10 mouse cellular contexts compared by ENCODE assay signal in the genomic region with DNA sequence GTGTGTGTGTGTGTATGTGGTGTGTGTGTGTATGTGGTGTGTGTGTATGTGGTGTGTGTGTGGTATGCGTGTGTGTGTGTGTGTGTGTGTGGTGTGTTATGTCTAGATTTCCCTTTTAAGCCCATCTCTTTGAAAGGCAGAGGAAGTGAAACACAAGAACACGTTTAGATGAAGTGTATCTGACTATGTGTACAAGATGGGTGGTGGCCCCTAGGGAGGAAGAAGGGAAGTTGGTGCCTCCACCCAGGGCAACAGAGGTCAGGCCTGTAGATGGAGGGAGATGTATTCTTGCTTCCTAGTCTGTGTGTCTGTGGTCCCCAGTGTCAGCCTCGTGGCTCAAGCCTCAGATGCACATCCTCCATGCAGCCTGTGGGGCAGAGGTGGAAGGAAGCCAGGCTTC.
DNase-seq lines count a peak whose midpoint lies in the region; ATAC-seq lines count a peak whose summit lies in the region.
"Had no signal": no experiment of that assay in that cellular context is flagged by ENCODE, and none has a peak within 500 bp of the region (broad histone marks: within the 10 kb centered on the region; RNA-seq: fewer than 3 reads in every experiment).

No protein-coding gene starts in this region.

- DNase-seq in neural tube, embryonic 11.5 days (ENCODE audit: low spot score): no peak
- no peak for DNase-seq in neural tube, embryonic 10.5 days (ENCODE audit: extremely low spot score, low spot score)
- no peak for DNase-seq in right cerebral cortex, postnatal 10 days (ENCODE audit: low spot score in 2 of 2)
- no peak for DNase-seq in layer of hippocampus, postnatal 25 days (ENCODE audit: extremely low spot score in 1 of 2, low spot score in 1 of 2)
- DNase-seq in embryo, embryonic 10.5 days (ENCODE audit: low spot score): no peak

- no peaks in the 10 kb centered on the region for H3K4me1 ChIP-seq in neural tube, embryonic 11.5 days (ENCODE audit: control insufficient read depth, insufficient read depth, low read length)

- ATAC-seq in neural tube, embryonic 11.5 days (ENCODE audit: insufficient read depth, low FRiP score, low TSS enrichment): no peak
- peak; percentile 82 for ATAC-seq in inflammation-experienced regulatory T-cells, adult 6 months
- peak; percentile 94 for ATAC-seq in megakaryocyte, adult 5-6 weeks (ENCODE audit: poor library complexity, severe bottlenecking)
- no peak for ATAC-seq in erythroid progenitor cell, adult 5-6 weeks (replicated peaks; ENCODE audit: low FRiP score, poor library complexity, severe bottlenecking)

- H3K27me3 ChIP-seq in neural tube, embryonic 11.5 days (ENCODE audit: control insufficient read depth, insufficient read depth, low read length): no peaks in the 10 kb centered on the region
- H3K27me3 ChIP-seq: embryonic facial prominence, embryonic 15.5 days; neural tube, embryonic 12.5 days had no signal

- H3K36me3 ChIP-seq in neural tube, embryonic 11.5 days (ENCODE audit: control insufficient read depth, insufficient read depth, low read length): no peaks in the 10 kb centered on the region
- H3K36me3 ChIP-seq: embryonic facial prominence, embryonic 15.5 days; neural tube, embryonic 12.5 days had no signal

- no peak overlapping the region for H3K4me2 ChIP-seq in neural tube, embryonic 11.5 days (ENCODE audit: low read depth)
- H3K4me2 ChIP-seq: embryonic facial prominence, embryonic 15.5 days; neural tube, embryonic 12.5 days had no signal

- 68% methylated on average over 3 of the region's 3 CpGs for WGBS in neural tube, embryonic 11.5 days

- 0 out of 2 replicates have a peak overlapping the region, but pooled peaks have one; percentile 14 for H3K27ac ChIP-seq in neural tube, embryonic 11.5 days (ENCODE audit: low read depth, low read length)
- H3K27ac ChIP-seq: embryonic facial prominence, embryonic 15.5 days; neural tube, embryonic 12.5 days had no signal

- H3K9ac ChIP-seq in neural tube, embryonic 11.5 days (ENCODE audit: low read length): no peak overlapping the region
- H3K9ac ChIP-seq: embryonic facial prominence, embryonic 15.5 days; neural tube, embryonic 12.5 days had no signal

- H3K9me3 ChIP-seq in neural tube, embryonic 11.5 days (ENCODE audit: control insufficient read depth, low read length): no peaks in the 10 kb centered on the region
- H3K9me3 ChIP-seq: embryonic facial prominence, embryonic 15.5 days; neural tube, embryonic 12.5 days had no signal

- no peak overlapping the region for H3K4me3 ChIP-seq in neural tube, embryonic 11.5 days (ENCODE audit: low read depth, low read length)
- H3K4me3 ChIP-seq: embryonic facial prominence, embryonic 15.5 days; neural tube, embryonic 12.5 days had no signal

Comparison
In these comparisons a context has a peak if more than half of its experiments do, and no peak if none do; other contexts are left out.
1. ATAC-seq: peak in inflammation-experienced regulatory T-cells, adult 6 months (single experiment) and megakaryocyte, adult 5-6 weeks (single experiment); none in neural tube, embryonic 11.5 days (single experiment) and erythroid progenitor cell, adult 5-6 weeks (single experiment).